ENCODE assay signal across 8 mouse cellular contexts in the genomic region with DNA sequence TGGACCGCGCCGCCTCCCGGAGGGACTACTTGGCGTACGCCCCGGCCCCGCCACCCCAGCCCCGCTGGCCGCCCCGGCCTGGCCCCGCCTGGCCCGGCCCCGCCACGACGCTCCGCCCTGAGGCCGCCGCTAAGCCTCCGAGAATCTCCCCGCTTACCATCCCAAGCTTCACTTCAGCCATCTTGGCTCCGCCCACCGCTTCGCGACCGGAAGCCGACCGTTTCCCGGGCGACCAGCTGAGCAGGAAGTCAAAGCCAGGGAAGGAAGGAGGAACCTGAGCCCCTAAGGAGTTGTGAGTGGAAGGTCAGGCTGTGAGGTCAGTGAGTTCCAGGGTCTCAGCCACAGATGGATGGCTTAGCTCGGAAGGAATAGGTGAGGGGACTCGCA. TPM values are rescaled to one million over a fixed set of nuclear protein-coding genes. Genes with fewer than 3 reads are reported as not detected.
DNase-seq lines count a peak whose midpoint lies in the region; ATAC-seq lines count a peak whose summit lies in the region.

A gene (minus strand): TSS at position 256 of the 387 bp plus-strand sequence.

- H3K4me3 ChIP-seq in hindbrain, embryonic 16.5 days (ENCODE audit: low read length) = peak within 1 kb of the TSS; percentile 91
- peak within 1 kb of the TSS; percentile 49 for H3K4me3 ChIP-seq in macrophage (ENCODE audit: inconsistent target)

- H3K4me1 ChIP-seq in hindbrain, embryonic 16.5 days (ENCODE audit: control insufficient read depth, insufficient read depth, low read depth, low read length) = peaks cover 4% of the 10 kb centered on the region; the same call in 1 of the 2 replicates

- peak within 1 kb of the TSS; percentile 94 for H3K9ac ChIP-seq in hindbrain, embryonic 16.5 days (ENCODE audit: low read depth, low read length)

- peak; percentile 95 for DNase-seq in R1 (ENCODE audit: low read depth, low spot score)
- DNase-seq in cerebellum, postnatal 25 days = peak; percentile 90 to 95
- peak; percentile 88 to 90 for DNase-seq in frontal cortex, postnatal 36 days (ENCODE audit: low spot score in 2 of 2)
- DNase-seq in left cerebral cortex, adult 18-20 months (ENCODE audit: low spot score in 2 of 2) = peak; percentile 90 to 92
- DNase-seq in right cerebral cortex, adult 18-20 months = peak; percentile 92
- DNase-seq in urinary bladder, postnatal 10 days (ENCODE audit: low spot score) = peak; percentile 65

- no peaks in the 10 kb centered on the region for H3K27me3 ChIP-seq in hindbrain, embryonic 16.5 days (replicated peaks; ENCODE audit: control insufficient read depth, insufficient read depth, low read length)

- no peaks in the 10 kb centered on the region for H3K36me3 ChIP-seq in hindbrain, embryonic 16.5 days (ENCODE audit: control insufficient read depth, insufficient read depth, low read length)
- H3K36me3 ChIP-seq in macrophage (ENCODE audit: inconsistent target) = no peaks in the 10 kb centered on the region

- no peaks in the 10 kb centered on the region for H3K9me3 ChIP-seq in hindbrain, embryonic 16.5 days (ENCODE audit: control insufficient read depth, low read length)

- peak; percentile 96 for ATAC-seq in hindbrain, embryonic 16.5 days

- no peaks in the 10 kb centered on the region for H3K79me2 ChIP-seq in macrophage (ENCODE audit: inconsistent target)

- 0% methylated on average over 29 of the region's 32 CpGs for WGBS in hindbrain, embryonic 16.5 days
- WGBS in macrophage (ENCODE audit: missing documents) = 1% methylated on average over 32 of the region's 32 CpGs

- H3K27ac ChIP-seq in hindbrain, embryonic 16.5 days (ENCODE audit: low read depth, low read length) = peak within 1 kb of the TSS; percentile 92
- H3K27ac ChIP-seq in macrophage = peak within 1 kb of the TSS; percentile 17; the same call in 1 of the 2 replicates

- H3K4me2 ChIP-seq in hindbrain, embryonic 16.5 days (ENCODE audit: low read length) = peak within 1 kb of the TSS; percentile 80

RNA-seq across cellular contexts. Expression of the gene that starts here (rescaled TPM):
- polyA plus RNA-seq in hindbrain, embryonic 16.5 days (2015; fragmentation: Nextera tagmentation; extraction: Ambion mirVana) = 43.7 and 44.0 TPM in 2 replicates
- 10 to 100 TPM; 47.5 to 47.9 TPM for total RNA-seq in left cerebral cortex, adult 18-20 months (2021)
- 10 to 100 TPM in 12 of 26 experiments, 1 to 10 TPM in 14; 1.2 to 15.1 (median 9.5) TPM for total RNA-seq in macrophage (2018; cell fraction: chromatin; rRNA removed)
- total RNA-seq in macrophage (2018; cell fraction: cytosol; rRNA removed) = 10 to 100 TPM in 2 of 26 experiments, 1 to 10 TPM in 24; 2.6 to 10.6 (median 6.9) TPM
- total RNA-seq in macrophage (2018; cell fraction: nucleus; rRNA removed) = 10 to 100 TPM in 9 of 26 experiments, 1 to 10 TPM in 17; 1.8 to 18.5 (median 8.3) TPM
- 4.5 to 6.2 TPM (median 5.5 TPM) in 3 replicates for polyA plus RNA-seq in macrophage (2018)

Comparison
In these comparisons a context has a peak if more than half of its experiments do, and no peak if none do; other contexts are left out.
1. Peak in every context shown above with its lines: DNase-seq, ATAC-seq, H3K4me3 ChIP-seq and H3K27ac ChIP-seq.